Mouse (Mus musculus) frontal cortex, postnatal 14 days (tissue): ENCODE measurements around the gene Rps3a1.
"Not testable (repeated sequence)": the region's sequence is repeated elsewhere in the genome, so short reads cannot be mapped to it uniquely, and the experiment has no call there.

Source experiments
- DNase-seq, 2 experiments: peaks; one replicate each; pipeline ENCODE4 v3.0.0; 2022; ENCODE audit warnings: low spot score in 2 of 2

Gene Rps3a1

DNA sequence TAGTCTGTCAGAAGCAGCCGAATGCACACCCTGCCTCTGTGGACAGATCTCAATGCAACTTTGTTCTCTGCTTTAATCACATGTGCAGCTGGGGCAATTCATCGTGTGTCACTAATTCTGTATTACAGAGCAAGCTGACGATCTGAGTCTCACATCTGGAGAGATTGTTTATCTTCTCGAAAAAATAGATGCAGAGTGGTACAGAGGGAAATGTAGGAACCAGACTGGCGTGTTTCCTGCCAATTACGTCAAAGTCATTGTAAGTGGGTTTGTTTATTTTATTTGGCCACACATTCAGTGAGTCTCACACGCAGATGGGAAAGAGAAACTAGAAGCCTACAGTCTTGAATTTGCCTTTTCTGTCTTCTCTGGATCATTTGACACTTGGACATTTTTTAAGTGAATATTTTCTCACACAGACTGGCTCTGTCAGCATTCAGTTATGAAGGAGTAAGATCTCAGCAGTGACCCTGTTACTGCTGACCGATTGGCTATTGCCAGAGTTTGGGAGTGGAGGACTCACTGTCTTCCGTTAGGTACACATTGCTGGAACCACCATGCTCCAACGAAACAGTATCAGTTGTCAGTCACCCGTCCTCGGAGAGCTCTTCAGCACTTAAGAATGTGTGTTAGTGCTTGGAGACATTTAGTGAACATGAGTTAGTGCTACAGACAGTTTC lies 27.7 kb downstream of the Rps3a1 start:
- DNase-seq, result no peak

GRCm38 (mm10) chr3:86112766-86113165 lies 29.7 kb downstream of the Rps3a1 start:
- DNase-seq, result no peak

GRCm38 (mm10) chr3:86110077-86110476 lies 32.4 kb downstream of the Rps3a1 start:
- no peak for DNase-seq

DNA sequence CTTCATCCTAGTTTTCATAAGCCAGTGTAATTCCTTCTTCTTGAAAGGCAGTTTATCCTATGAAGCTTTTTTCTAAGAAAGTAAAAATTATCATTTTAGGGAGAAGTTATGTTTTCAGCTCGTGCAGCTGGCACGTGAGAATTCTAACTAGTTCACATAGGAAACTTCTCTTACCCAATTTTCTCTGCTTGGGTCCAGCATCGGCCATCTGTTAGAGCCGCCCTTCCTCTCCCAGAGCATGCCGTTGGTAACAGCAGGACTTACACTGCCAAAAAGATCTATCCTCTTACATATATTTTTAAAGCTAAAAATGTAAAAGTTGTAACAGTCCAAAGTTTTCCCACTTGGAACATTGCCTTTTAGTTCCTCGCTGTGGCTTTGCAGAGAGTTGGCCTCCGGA lies 33.4 kb downstream of the Rps3a1 start:
- DNase-seq, result no peak

GRCm38 (mm10) chr3:86108576-86108975 lies 33.9 kb downstream of the Rps3a1 start:
- DNase-seq, result no peak

- DNase-seq, result no peak
These were observed 34.6 kb downstream of the Rps3a1 start for GRCm38 (mm10) chr3:86107637-86108539.

DNA sequence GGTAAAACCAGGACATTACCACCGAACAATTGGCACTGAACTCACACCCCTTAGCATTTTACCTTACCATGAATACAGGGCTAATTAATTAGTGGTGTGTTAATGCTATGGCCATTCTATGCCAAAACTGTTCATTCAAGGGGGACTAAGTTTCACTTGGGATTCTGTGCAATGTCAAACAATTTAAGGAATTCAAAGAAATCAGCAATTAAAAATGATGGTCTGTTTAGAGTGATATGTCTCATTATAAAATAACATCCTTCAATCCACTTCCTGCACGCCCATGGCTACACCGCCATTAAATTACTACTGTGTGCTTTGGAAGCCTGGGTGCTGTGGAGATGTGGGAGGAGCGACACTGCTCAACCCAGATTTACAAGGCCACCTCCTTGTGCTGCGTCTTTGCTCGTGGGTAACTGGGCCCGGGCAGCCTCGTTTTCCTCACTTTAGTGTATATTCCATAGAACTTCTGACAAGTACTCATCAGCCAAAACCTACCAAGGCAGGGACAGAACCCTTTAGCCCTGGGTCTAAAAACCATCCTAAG lies 36.3 kb downstream of the Rps3a1 start:
- DNase-seq, result no peak

- DNase-seq, result no peak
These were observed 37.6 kb downstream of the Rps3a1 start for GRCm38 (mm10) chr3:86104909-86105308.

DNA sequence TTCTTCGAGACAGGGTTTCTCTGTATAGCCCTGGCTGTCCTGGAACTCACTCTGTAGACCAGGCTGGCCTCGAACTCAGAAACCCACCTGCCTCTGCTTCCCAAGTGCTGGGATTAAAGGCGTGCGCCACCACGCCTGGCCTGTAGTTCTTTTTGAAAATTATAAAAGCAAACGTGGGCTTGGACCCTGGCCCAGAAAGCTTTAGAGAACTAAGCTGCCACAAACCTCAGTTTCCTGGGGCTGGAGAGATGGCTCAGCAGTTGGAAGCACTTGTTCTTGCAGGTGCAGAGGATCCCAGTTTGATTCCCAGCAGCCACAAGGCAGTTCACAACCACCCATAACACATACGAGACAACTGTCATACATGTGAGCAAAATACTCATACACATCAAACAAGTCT lies 38.1 kb downstream of the Rps3a1 start:
- DNase-seq, result not testable (repeated sequence)

DNA sequence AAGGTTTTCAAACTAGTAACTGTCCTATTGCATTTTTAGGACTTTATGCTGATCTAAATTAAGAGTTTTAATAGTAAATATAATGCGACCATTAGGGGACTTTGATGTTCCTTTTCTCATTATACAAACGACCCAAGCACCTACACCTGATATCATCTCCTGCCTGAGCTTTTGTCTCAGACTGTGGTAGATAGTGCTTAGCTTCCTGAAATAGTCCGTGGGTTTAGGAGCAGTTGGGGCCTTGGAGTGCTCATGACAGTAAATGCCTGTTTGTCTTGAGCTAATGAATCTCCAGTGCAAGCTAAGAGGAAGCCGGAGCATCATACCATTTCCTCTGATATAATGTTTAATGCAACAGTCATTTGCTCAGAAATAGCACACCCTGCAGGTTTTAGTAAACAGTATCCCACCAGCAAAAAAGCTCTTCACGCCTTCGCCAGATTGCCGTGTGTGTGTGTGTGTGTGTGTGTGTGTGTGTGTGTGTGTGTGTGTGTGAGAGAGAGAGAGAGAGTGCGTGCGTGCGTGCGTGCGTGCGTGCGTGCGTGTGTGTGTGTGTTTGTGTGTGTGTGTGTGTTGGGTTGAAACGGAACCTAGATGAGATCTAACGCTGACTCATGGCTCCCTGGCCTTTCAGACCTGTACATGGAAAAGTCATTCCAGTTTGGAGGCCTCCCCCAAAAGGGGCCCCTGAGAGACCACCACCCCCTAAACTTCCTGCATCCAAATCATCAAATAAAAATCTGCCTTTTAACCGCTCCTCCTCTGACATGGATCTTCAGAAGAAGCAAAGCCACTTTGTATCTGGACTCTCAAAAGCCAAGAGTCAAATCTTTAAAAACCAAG lies 38.8 kb downstream of the Rps3a1 start:
- no peak for DNase-seq

- no peak for DNase-seq
These were observed 40.5 kb downstream of the Rps3a1 start for GRCm38 (mm10) chr3:86101956-86102355.

GRCm38 (mm10) chr3:86093907-86094306 lies 48.6 kb downstream of the Rps3a1 start:
- no peak for DNase-seq

DNA sequence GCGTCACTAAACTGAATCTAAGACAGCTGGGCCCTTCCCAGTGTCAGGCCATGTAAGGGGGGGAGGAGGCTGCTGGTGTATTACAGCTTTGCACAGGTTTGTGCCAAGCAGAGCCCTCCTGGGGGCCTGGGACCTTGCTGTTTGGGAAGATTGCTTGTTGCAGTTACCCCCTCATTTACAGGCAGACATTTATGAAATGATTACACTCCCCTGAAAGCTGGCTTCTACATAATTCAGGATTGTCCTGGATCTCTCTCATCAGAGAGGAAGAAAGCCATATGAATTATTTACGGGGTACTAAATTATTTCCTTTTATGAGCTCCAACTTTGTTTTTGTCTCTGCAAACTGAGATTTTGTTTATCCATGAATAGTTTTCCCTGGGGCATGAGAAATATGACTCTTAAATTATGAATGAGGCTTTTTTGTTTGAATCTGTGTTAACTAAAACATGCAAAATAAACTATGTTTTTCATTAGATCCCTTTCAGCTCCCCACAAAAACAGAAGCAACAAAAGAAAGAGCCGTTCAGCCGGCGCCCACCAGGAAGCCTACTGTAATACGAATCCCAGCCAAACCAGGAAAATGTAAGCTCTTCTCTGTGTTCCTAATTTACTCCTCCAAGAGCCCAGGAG lies 49.2 kb downstream of the Rps3a1 start:
- no peak for DNase-seq
